Mouse (Mus musculus): ENCODE results near the gene Atp6v1fnb. TPM values are rescaled to one million over a fixed set of nuclear protein-coding genes. Genes with fewer than 3 reads are reported as not detected.

Gene Atp6v1fnb
- 1.0 and 1.4 TPM in 2 replicates for total RNA-seq (2012; rRNA removed)

DNA sequence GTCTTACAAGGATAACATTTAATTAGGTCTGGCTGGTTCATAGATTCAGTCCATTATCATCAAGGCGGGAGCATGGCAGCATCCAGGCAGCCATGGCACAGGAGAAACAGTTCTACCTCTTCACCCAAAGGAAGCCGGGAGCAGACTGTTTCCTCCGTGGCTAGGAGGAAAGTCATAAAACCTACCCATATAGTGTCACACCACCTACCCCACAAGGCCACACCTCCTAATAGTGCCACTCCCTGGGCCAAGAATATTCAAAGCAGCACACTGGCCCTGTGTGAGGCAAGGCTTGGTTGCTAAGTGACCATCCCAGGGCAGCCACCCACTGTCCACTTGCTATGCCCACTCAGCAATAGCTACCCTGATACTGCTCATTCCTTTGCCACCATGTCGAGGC lies at the start of gene Atp6v1fnb:
Gene Atp6v1fnb, plus strand, starts transcription at position 301 of the 400 bp plus-strand sequence.
- no peaks in the 10 kb centered on the region for H3K9me3 ChIP-seq (ENCODE audit: control insufficient read depth, insufficient read depth, low read depth, low read length)
- no peak within 1 kb of the TSS for H3K4me3 ChIP-seq (ENCODE audit: insufficient read depth in 1 of 2, low read depth in 1 of 2, low read length in 2 of 2, poor library complexity in 1 of 2, severe bottlenecking in 1 of 2)
- H3K9ac ChIP-seq (ENCODE audit: insufficient read depth, low read depth, low read length, poor library complexity, severe bottlenecking), result no peak within 1 kb of the TSS
- H3K36me3 ChIP-seq (ENCODE audit: control insufficient read depth, insufficient read depth, low read length, poor library complexity, severe bottlenecking), result peaks cover 10% of the 10 kb centered on the region
- DNase-seq (ENCODE audit: low read depth, low spot score), result no peak
- H3K4me1 ChIP-seq (ENCODE audit: control insufficient read depth in 2 of 2, insufficient read depth in 2 of 2, low read length in 2 of 2, poor library complexity in 1 of 2), result peaks cover 0 to 11% of the 10 kb centered on the region in 2 experiments; a peak in 2 of 4 replicates
- in situ Hi-C loops (cut with MboI; ENCODE audit: low sequenced_read_pairs in 2 of 2, unreplicated experiment in 2 of 2), result no loop called here
- TF ChIP-seq CHD2 (IDR thresholded peaks at IDR 0.05; ENCODE audit: low read depth, low read length) (no peak), MAFK (IDR thresholded peaks at IDR 0.05; ENCODE audit: insufficient read depth, low read depth, low read length) (no peak), HCFC1 (IDR thresholded peaks at IDR 0.05; ENCODE audit: borderline replicate concordance, insufficient read depth, low read length) (no peak), ZC3H11A (IDR thresholded peaks at IDR 0.05; ENCODE audit: borderline replicate concordance, low read depth, low read length) (no peak)
- peak within 1 kb of the TSS; percentile 24; the same call in 1 of the 2 replicates for H3K27ac ChIP-seq (ENCODE audit: insufficient read depth, low read depth, low read length, poor library complexity, severe bottlenecking)

GRCm38 (mm10) chr6:29425118-29425517 lies 46.1 kb upstream of the Atp6v1fnb start:
- DNase-seq (ENCODE audit: low read depth, low spot score), result no peak
- H3K36me3 ChIP-seq (ENCODE audit: control insufficient read depth, insufficient read depth, low read length, poor library complexity, severe bottlenecking), result no peaks in the 10 kb centered on the region
- H3K4me3 ChIP-seq (ENCODE audit: insufficient read depth in 1 of 2, low read depth in 1 of 2, low read length in 2 of 2, poor library complexity in 1 of 2, severe bottlenecking in 1 of 2), result no peak overlapping the region
- in situ Hi-C loops (cut with MboI; ENCODE audit: low sequenced_read_pairs in 2 of 2, unreplicated experiment in 2 of 2), result no loop called here
- H3K27ac ChIP-seq (ENCODE audit: insufficient read depth, low read depth, low read length, poor library complexity, severe bottlenecking), result no peak overlapping the region
- TF ChIP-seq MAFK (IDR thresholded peaks at IDR 0.05; ENCODE audit: insufficient read depth, low read depth, low read length), result no peak
- TF ChIP-seq ZNF384 (IDR thresholded peaks at IDR 0.05; ENCODE audit: low read depth, low read length), result no peak
- TF ChIP-seq CHD2 (IDR thresholded peaks at IDR 0.05; ENCODE audit: low read depth, low read length), result no peak
- TF ChIP-seq HCFC1 (IDR thresholded peaks at IDR 0.05; ENCODE audit: borderline replicate concordance, insufficient read depth, low read length), result no peak
- TF ChIP-seq ZC3H11A (IDR thresholded peaks at IDR 0.05; ENCODE audit: borderline replicate concordance, low read depth, low read length), result no peak
- H3K9me3 ChIP-seq (ENCODE audit: control insufficient read depth, insufficient read depth, low read depth, low read length), result no peaks in the 10 kb centered on the region
- H3K9ac ChIP-seq (ENCODE audit: insufficient read depth, low read depth, low read length, poor library complexity, severe bottlenecking), result no peak overlapping the region
- H3K4me1 ChIP-seq (ENCODE audit: control insufficient read depth in 2 of 2, insufficient read depth in 2 of 2, low read length in 2 of 2, poor library complexity in 1 of 2), result no peaks in the 10 kb centered on the region; a peak in 1 of 4 replicates

GRCm38 (mm10) chr6:29426331-29426730 lies 44.9 kb upstream of the Atp6v1fnb start:
- no peak for DNase-seq (ENCODE audit: low read depth, low spot score)
- H3K9ac ChIP-seq (ENCODE audit: insufficient read depth, low read depth, low read length, poor library complexity, severe bottlenecking), result no peak overlapping the region
- in situ Hi-C loops (cut with MboI; ENCODE audit: low sequenced_read_pairs in 2 of 2, unreplicated experiment in 2 of 2), result no loop called here
- H3K4me1 ChIP-seq (ENCODE audit: control insufficient read depth in 2 of 2, insufficient read depth in 2 of 2, low read length in 2 of 2, poor library complexity in 1 of 2), result no peaks in the 10 kb centered on the region; a peak in 1 of 4 replicates
- H3K4me3 ChIP-seq (ENCODE audit: insufficient read depth in 1 of 2, low read depth in 1 of 2, low read length in 2 of 2, poor library complexity in 1 of 2, severe bottlenecking in 1 of 2), result no peak overlapping the region
- no peaks in the 10 kb centered on the region for H3K36me3 ChIP-seq (ENCODE audit: control insufficient read depth, insufficient read depth, low read length, poor library complexity, severe bottlenecking)
- TF ChIP-seq HCFC1 (IDR thresholded peaks at IDR 0.05; ENCODE audit: borderline replicate concordance, insufficient read depth, low read length), result no peak
- TF ChIP-seq CHD2 (IDR thresholded peaks at IDR 0.05; ENCODE audit: low read depth, low read length), result no peak
- TF ChIP-seq ZNF384 (IDR thresholded peaks at IDR 0.05; ENCODE audit: low read depth, low read length), result no peak
- no peak for TF ChIP-seq ZC3H11A (IDR thresholded peaks at IDR 0.05; ENCODE audit: borderline replicate concordance, low read depth, low read length)
- no peak for TF ChIP-seq MAFK (IDR thresholded peaks at IDR 0.05; ENCODE audit: insufficient read depth, low read depth, low read length)
- no peaks in the 10 kb centered on the region for H3K9me3 ChIP-seq (ENCODE audit: control insufficient read depth, insufficient read depth, low read depth, low read length)
- no peak overlapping the region for H3K27ac ChIP-seq (ENCODE audit: insufficient read depth, low read depth, low read length, poor library complexity, severe bottlenecking)

- no peak for DNase-seq (ENCODE audit: low read depth, low spot score)
- in situ Hi-C loops (cut with MboI; ENCODE audit: low sequenced_read_pairs in 2 of 2, unreplicated experiment in 2 of 2), result no loop called here
- Histone ChIP-seq H3K9ac (ENCODE audit: insufficient read depth, low read depth, low read length, poor library complexity, severe bottlenecking) (no peak overlapping the region), H3K9me3 (ENCODE audit: control insufficient read depth, insufficient read depth, low read depth, low read length) (no peaks in the 10 kb centered on the region), H3K27ac (ENCODE audit: insufficient read depth, low read depth, low read length, poor library complexity, severe bottlenecking) (no peak overlapping the region), H3K36me3 (ENCODE audit: control insufficient read depth, insufficient read depth, low read length, poor library complexity, severe bottlenecking) (no peaks in the 10 kb centered on the region), H3K4me3 (ENCODE audit: insufficient read depth in 1 of 2, low read depth in 1 of 2, low read length in 2 of 2, poor library complexity in 1 of 2, severe bottlenecking in 1 of 2) (no peak overlapping the region), H3K4me1 (ENCODE audit: control insufficient read depth in 2 of 2, insufficient read depth in 2 of 2, low read length in 2 of 2, poor library complexity in 1 of 2) (peaks cover 0 to 2% of the 10 kb centered on the region in 2 experiments; a peak in 1 of 4 replicates)
- TF ChIP-seq ZNF384 (IDR thresholded peaks at IDR 0.05; ENCODE audit: low read depth, low read length) (no peak), ZC3H11A (IDR thresholded peaks at IDR 0.05; ENCODE audit: borderline replicate concordance, low read depth, low read length) (no peak), MAFK (IDR thresholded peaks at IDR 0.05; ENCODE audit: insufficient read depth, low read depth, low read length) (no peak), CHD2 (IDR thresholded peaks at IDR 0.05; ENCODE audit: low read depth, low read length) (no peak), HCFC1 (IDR thresholded peaks at IDR 0.05; ENCODE audit: borderline replicate concordance, insufficient read depth, low read length) (no peak)
These were observed 43.1 kb upstream of the Atp6v1fnb start for GRCm38 (mm10) chr6:29428171-29428570.

Data from ES-E14 (cell line).